Mouse (Mus musculus) lung, adult 2 months (tissue): ENCODE data around the gene Zfp296.

Experiments used
- CTCF ChIP-seq: fragments of 200-500 bp; IDR thresholded peaks from 2 replicates; pipeline ENCODE4 v1.5.1; 2011; ENCODE audit warnings: mild to moderate bottlenecking, low read length, control low read depth; ENCODE audit not compliant: insufficient read depth
- POLR2A ChIP-seq: fragments of 200-500 bp; IDR thresholded peaks from 2 replicates; pipeline ENCODE4 v1.6.1; 2011; ENCODE audit warnings: low read depth, mild to moderate bottlenecking, control low read depth, low read length, borderline replicate concordance; ENCODE audit errors: extremely low read depth

DNA sequence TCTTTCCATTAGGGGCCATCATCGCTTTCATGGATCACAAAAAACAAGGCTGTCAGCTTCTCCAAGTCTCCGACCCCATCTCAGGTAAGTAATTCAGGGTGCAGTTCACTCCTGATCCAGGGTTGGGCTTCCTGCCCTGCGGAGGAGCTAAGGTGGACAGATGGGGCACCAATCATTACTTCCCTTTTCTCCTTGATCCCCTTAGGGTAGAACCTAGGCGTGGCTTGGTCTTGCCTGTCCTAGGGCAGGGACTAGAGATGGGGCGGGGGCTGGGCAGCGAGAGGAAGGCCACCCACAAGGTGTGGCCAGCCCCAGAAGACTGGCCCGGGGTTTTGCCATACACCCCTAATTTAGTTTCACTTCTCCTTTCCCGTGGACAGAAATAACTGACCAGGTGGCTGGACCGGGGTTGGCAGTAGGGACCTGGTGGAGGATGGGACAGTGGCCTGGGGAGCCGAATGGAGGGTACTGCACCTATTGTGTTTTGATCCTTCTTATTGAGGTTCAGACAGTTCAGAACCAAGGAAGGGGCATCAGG lies 859 bp downstream of the Zfp296 start:
- TF ChIP-seq CTCF (no peak), POLR2A (no peak)
